Mouse (Mus musculus) heart, postnatal 4 days (tissue): ENCODE data around the gene Ntn3. TPM values are rescaled to one million over a fixed set of nuclear protein-coding genes. Genes with fewer than 3 reads are reported as not detected.

Experiments
- DNase-seq: peaks from one replicate; pipeline ENCODE4 v3.0.0; 2021
- total RNA-seq, 2 experiments: library from RNA; stranded (reverse); gene quantifications; 2 replicates each; pipeline ENCODE4 v1.2.3; 2021

The Ntn3 gene
- 1 to 10 TPM; 2.3 to 2.4 TPM for total RNA-seq

DNA sequence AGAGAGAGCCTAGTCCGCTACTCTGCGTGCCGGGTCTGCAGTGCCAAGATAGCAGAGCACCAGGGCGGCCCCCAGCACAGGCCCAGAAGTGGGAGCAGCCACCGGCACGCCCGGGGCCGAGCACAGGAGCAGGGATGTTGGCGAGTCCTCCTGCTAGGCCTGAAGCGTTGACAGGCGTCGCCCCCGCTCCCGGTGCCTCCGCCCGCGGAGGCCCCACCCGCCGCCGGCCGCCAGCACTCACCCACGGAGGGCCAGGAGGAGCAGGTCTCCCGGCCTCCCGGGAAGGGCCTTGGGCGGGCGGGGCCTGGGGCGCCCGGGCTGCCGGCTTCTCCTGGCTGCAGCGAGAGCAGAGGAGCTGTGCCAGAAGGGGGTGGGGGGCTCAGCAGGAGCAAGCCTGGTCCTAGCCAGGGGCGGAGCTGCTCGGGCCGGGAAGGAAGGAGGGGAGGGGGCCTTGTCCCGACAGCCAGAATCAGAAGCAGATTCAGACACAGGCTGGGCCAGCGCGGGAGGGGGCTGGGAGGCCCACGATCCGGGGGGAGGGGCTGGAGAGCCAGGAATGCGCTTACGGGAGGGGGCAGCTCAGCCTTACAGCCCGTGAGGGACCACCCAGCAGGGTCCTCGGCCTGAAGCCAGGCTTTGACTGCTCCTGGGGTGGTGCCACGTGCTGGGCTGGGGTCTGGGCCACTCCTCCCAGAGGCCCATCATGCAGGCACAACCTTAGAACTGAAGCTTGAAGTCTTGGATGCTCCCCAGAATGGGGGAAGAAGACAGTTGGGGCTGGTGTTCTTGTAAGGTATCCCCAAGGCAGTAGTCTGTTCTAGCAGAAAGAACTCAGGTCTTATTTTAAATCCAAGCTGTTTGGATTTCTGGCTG is at the start of gene Ntn3:
TSS of gene Ntn3 (minus strand) at position 489 of the 873 bp plus-strand sequence.
- DNase-seq, result peak; percentile 56

GRCm38 (mm10) chr17:24258981-24259380 is 49.6 kb upstream of the Ntn3 start:
- DNase-seq, result no peak

GRCm38 (mm10) chr17:24252329-24252728 is 43.0 kb upstream of the Ntn3 start:
- DNase-seq, result no peak

- peak; percentile 97 for DNase-seq
Observed at GRCm38 (mm10) chr17:24251320-24252069, 42.2 kb upstream of the Ntn3 start, which contains the start of gene Ccnf. Ccnf (minus strand) TSS chr17:24251484.

DNA sequence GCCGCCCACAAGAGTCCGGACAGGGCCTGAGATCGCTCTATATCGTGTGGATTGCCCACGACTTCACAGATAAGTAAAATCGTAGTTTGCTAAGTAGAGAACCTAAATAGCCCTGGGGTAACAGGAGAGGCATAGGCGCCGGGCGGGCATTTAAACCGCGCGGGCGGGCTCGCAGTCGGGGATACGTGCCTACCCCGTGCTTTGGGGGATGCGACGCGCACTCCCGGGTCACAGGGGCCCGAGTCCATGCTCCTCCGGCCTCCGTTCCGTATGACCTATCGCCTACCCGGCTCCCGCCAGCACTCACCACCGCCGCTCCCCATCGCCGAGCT is 41.6 kb upstream of the Ntn3 start:
- DNase-seq, result no peak

GRCm38 (mm10) chr17:24248641-24249040 is 39.3 kb upstream of the Ntn3 start:
- DNase-seq, result no peak

DNA sequence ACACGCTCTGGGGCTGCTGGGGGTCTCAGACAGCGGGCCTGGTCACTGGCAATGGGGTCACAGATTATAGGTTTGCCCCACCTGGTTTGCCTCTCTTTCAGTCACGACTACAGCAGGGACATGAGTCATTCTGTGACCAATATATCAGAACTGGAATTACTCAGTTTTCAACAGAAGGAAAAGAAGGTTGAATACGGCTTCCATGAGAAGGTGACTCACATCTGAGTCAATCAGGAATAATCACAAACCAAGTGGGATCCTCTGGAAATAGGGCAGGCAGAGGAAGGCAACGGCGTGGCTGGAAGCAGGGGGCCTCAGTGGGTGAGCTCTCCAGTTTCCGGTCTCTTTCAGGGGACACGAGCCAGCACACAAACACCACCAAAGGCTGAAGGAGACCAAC is 34.7 kb upstream of the Ntn3 start:
- DNase-seq, result no peak

GRCm38 (mm10) chr17:24243311-24243969 is 34.1 kb upstream of the Ntn3 start:
- DNase-seq, result peak; percentile 54

- peak; percentile 57 for DNase-seq
Observed at GRCm38 (mm10) chr17:24236921-24237320, 27.6 kb upstream of the Ntn3 start.

DNA sequence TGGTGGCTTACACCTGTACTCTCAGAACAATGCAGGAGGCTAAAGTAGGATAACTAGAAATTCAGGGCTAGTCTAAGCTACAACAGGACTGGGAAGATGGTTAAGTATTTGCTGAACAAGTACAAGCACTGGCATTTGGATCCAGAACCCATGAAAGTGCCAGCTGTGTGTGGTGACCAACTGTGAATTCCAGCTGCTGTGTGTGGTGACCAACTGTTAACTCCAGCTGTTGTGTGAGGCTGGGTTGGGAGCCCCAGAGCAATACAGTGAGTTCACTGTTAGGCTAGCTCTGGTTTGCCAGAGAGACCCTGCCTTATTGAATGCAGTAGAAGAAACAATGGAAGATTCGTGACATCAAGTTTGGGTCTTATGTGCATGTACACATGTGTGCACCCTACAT is 27.1 kb upstream of the Ntn3 start:
- no peak for DNase-seq

GRCm38 (mm10) chr17:24227941-24228340 is 18.6 kb upstream of the Ntn3 start:
- no peak for DNase-seq

GRCm38 (mm10) chr17:24226721-24227120 is 17.4 kb upstream of the Ntn3 start:
- DNase-seq, result no peak

DNA sequence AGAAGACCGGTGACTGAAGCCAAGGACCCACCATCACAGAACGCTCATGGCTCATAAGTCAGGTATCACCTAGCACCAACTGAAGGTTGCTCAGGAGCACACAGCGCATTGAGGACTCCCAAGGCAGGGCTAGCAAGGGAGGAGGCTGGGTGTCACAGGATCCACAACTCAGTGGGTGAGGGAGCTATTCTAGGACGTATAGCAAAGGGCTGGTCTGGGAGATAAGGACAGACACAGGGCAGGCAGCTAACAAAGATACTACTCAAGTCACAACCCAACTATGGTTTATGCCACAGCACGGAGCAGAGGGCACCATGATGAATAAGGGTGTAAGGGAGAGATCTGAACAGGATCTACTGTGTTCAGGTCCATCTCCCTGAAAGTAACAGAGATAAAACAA is 16.5 kb upstream of the Ntn3 start:
- no peak for DNase-seq

DNA sequence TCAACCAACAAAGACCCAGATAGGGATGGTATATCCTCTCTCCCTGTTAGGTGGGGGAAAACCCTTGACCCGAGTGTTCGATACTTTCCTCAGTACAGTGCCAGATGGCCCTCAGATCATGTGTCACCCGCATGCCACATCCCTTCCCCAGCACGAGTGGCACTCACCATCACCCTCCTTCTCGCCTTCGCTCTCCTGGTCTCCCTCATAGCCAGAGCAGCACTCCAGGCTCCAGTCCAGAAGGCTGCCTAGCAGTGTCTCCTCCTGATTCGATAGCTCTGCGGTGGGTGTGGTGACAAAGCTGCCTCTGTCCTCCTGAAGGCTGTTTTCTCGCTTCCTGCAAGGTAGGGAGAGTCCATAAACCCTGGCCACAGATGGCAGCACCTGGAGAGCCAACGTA is 15.4 kb upstream of the Ntn3 start:
- no peak for DNase-seq

- no peak for DNase-seq
Observed at GRCm38 (mm10) chr17:24223513-24223912, 14.2 kb upstream of the Ntn3 start.

DNA sequence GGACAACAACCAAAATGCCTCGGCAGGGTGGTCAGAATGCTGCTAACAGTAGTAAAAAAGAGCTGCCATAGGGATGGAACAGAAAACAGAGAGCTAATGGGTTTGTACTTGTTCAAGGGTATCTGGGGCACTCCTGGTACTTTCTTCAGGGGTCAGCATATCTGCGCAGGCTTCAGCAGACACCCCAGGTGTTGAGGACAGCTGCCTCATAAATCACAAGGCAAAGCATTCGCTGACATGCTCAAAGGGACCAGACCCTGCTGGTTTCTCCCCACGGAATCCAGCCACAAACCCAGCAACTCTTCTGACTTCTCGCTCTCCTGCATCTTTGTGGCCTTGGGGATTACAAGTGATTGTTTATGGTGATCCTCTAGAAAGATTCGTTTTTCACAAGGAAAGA is 13.3 kb upstream of the Ntn3 start:
- no peak for DNase-seq

- DNase-seq, result peak; percentile 92
Observed at GRCm38 (mm10) chr17:24220435-24221411, 11.4 kb upstream of the Ntn3 start, which contains the start of gene Tedc2. Tedc2 (minus strand) TSS chr17:24220851.

GRCm38 (mm10) chr17:24216836-24217235 is 7.5 kb upstream of the Ntn3 start:
- DNase-seq, result no peak

- no peak for DNase-seq
Observed at GRCm38 (mm10) chr17:24213186-24213585, 3.9 kb upstream of the Ntn3 start.

GRCm38 (mm10) chr17:24212441-24213018 is 3.2 kb upstream of the Ntn3 start:
- DNase-seq, result no peak

DNA sequence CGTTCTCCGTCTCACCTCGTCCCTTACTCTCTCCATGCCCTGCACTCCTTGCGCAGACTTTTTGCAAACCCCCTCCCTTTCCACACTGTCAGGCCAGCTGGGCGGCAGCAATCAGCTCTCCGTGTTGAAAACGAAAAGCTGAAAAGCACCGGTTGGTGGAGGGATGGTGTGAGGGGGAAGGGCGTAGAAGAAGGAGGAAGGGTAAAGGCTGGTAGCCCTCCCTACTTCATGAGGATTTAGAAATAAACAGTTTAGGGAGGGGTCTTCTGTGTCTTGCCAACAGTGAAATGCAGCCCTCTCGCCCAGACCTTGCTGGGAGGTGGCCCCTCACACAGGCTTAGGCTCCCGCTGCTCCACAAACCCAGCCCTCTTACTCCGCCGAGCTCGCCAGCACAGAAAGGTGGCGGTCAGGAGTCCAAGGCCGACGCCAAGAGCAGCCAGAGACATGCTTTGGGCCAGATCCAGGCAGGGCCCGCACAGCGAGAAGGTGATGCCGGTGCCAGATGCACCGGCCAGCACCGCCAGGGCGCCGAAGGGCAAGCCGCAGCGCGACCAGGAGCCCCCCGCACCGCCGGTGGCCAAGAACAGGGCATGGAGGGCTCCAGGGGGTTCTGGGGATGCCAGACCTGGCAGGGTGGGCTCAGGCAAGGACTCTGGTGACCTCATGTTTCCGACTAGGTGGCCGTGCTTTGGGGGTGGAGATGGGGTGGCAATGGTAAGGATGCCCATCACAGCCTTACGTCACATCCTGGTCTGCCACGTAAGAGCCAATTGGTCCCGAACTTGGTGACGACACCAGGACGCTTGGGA is 2.5 kb upstream of the Ntn3 start:
- DNase-seq, result peak; percentile 46
